Mouse (Mus musculus) ES-E14 (cell line): ENCODE results near the gene Sohlh2.

Experiments
- CHD2 ChIP-seq: IDR thresholded peaks from 2 replicates; pipeline ENCODE4 v1.6.1; 2014; ENCODE audit warnings: mild to moderate bottlenecking, low read depth, low read length, inconsistent platforms
- HCFC1 ChIP-seq: IDR thresholded peaks from 2 replicates; pipeline ENCODE4 v1.6.1; 2012; ENCODE audit warnings: low read length, inconsistent platforms, borderline replicate concordance; ENCODE audit not compliant: insufficient read depth

DNA sequence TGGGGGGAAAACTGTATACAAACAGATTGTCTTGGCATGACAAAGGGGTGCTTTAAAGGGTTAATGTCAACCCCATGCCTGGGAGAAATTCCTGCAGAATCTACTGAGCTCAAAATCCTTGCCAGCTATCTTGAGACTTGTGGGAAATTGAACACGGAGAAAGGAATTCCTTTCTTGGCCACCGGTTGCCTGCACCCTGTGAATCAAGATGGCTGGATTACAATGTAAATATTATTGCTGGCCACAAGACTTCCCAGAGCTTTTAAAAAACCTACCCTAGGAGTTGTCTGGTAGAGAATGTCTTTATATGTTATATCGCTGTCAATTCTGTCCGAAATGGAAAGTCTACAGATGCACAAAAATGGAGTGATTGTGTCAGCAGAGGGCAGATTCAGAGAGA lies 32.0 kb downstream of the Sohlh2 start:
- TF ChIP-seq CHD2 (no peak), HCFC1 (no peak)
